Mouse (Mus musculus): Measurements from ENCODE around the gene Sstr4.

Sstr4 gene

DNA sequence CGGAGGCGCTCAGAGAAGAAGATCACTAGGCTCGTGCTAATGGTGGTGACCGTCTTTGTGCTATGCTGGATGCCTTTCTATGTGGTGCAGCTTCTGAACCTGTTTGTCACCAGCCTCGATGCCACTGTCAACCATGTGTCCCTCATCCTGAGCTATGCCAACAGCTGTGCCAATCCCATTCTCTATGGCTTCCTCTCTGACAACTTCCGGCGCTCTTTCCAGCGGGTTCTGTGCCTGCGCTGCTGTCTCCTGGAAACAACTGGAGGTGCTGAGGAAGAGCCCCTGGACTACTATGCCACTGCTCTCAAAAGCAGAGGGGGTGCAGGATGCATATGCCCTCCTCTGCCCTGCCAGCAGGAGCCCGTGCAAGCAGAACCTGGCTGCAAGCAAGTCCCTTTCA, 1.1 kb downstream of the Sstr4 start:
- DNase-seq: no peak

DNA sequence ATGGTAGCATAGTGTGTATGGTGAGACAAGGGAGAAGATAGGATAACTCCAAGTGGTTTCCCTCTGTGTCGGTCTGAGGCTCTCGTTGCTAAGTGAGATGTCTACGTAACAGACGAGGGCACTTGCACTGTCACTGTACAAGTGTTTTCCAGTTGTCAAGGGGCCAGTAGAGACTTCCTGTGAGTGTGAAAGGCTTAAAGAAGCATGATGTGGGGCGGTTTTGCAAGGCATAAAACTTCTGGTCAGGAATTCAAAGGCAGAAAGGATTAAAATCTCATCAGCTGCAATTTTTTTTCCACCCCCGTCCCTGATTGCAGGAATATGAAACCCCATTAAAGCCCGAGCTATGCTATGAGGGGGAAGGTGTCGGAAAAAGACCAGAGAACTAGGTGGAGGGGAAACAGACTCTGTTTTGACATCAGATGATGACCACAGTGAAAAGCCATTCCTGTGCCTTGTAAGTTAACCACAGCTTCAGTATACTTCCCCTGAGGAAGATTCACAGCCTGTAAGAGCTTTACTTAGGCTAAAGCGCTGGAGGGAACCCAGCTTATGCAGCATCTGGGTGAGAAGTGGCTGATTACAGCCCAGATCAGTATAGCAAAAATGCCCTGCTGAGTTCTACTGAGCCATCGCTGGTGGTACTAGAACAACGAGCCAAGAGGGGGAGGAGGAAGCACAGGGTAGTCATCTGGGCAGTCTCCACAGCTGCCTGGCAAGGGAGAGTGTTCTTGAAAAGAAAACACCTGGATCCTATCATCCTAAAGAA, 2.1 kb downstream of the Sstr4 start:
- DNase-seq: no peak

DNA sequence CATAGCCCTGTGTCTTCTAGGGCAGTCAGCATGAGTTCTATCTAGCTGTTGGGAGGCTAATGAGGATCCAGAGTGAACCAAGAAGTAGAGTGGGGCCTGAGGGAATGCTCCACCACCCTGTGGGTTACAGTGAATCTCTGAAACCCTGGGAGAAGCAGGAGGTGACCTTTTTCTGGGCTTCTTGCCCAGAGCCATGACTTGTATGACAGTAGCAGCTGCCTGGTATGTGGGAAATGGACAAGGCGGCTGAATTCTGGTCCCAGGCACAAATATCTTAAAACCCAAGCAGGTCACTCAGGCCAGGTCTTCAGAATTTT, 2.6 kb downstream of the Sstr4 start:
- peak; percentile 44 for DNase-seq

DNA sequence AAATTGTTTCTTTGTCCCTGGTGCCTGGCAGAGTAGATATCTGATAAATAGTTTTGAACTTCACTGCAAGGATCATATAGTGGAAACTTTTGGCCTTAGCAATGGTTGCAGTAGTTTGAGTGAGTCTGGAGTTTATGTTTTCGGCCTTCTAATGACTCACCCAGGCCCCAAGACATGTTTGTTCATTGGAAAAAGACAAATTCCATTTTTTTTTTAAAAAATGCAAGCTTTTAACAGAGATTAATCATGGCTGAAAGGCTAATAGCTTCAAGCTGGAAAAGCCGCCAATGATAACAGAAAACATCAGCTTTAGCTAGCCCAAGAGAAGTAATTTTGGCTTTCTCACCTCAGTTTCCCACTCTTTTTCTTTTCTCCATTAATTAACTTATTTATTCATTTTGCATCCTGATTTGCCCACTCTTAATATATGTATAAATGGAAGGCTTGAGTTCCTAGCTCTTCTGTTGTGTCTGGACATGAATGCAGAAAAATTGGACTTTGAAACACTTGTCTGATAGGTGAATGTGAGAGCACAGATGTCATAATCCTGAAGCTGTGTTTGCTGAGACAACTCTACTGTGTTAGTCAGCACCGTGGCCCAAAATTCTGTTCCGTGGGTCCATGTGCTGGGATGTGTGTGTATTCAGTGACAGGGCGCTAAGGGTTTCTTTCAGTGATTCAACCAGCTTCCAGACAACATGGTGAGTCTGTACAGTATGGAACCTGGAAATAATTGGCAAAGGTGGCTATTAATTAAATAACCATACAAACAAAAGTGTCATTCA, 3.9 kb downstream of the Sstr4 start:
- DNase-seq: no peak

DNA sequence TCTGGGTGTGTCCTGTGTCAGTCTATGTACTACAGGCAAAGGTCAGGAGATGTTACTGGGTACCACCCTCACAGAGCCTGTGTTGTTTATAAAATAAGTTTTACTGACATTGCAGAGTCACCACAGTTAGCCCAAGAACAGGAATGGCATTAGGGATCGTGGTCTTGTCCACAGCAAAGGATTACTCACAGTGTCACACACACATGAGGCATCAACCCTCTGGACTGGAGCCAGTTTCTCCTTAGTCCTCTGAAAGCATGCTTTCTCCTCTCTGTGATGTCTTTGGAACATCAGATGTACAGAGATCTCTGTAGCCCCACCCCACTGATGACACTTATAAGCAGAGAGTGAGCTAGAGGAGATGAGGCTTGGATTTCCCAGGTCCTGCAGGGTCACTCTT, 7.1 kb downstream of the Sstr4 start:
- DNase-seq: no peak

DNA sequence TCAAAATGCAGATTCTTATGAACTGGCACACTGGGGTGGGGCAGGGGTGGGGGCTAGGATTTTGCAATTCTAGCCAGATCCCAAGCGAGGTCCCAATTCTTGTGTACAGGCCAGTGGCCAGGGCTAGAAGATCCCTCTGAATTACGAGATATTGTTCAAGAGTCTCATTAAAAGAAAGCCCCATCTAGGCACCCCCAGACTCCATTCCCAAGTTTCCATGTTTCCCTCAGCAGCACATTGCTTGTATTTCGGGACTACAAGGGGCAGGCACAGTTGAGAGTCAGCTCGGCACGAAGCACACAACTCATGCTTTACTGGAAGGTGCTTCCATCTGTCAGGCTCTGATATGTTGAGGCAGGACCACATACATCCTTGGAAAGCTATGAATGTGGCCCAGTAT, 9.8 kb downstream of the Sstr4 start:
- no peak for DNase-seq

DNA sequence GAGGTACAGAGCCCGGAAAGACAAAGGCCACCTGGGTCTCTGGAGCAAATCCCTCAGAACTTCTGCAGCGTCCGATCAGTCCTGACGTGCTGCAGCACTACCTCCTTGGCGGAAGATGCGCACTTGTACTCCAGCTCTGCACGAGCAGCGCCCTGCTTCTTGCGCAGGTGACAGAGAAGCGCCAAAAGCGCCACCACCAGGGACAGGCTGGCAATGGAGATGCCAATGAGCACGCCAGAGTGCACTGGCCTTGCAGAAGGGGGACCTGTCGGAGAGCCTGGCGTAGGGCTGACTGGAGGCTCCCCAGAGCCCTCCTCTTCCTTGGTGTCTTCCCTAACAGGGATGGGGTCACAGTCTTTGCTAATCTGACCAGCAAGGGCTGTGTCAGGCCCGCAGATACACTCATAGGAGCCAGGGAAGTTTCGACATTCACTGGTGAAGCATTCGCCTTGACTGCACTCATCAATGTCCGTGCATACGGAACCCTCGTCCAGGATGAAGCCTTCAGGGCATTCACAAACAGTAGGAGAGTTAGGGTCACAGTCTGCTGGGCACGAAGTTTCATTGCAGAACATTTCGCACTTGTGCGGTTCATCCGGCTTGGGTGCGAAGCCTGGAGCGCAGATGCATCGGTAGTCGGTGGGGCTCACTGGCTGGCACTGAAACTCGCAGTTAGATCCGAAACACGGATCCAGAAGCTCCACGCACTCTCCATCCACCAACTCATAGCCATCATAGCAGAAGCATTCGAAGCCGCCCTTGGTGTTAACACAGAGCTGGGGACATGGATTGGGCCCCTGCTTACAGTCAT, 11.2 kb downstream of the Sstr4 start:
- peak; percentile 41 for DNase-seq

DNA sequence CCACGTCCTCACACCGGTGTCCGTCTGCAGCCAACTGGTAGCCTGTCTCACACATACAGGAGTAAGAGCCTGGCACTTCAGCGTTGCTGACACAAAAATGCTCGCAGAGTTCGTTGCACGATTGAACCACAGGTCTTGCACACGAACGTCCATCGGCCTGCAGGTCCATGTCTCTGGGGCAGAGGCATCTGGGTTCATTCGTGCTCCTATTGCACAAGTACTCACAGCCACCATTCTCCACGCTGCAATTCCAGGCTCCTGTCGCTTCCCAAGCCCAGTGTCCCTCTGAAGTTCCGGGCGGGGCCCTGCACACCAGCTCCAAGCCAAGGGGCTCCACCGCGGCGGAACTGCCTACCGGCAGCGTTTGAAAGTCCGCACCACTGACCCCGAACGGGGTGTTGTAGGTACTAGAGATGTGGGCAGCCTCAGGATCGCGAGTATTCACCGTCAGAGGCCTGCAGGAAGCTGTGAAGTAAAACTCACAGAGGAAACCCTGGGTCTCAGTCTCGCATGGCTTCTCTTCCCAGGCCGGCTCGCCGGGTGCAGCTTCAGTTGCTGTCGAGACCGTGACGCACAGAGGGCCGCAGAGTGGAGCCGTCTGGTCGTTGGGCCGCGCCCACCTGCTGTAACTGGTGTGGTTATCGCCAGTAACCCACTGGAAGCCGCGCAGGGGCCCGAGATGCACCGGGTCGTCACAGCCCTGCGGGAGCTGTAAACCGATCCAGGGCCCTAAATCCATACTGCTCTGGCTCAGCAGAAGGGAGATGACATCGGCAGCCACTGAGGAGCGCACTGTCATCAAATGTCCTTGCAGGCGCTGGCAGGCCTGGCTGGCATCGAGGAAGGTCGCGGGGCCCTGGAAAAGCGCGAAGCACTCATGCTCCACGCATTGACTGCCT, 12.1 kb downstream of the Sstr4 start:
- no peak for DNase-seq

DNA sequence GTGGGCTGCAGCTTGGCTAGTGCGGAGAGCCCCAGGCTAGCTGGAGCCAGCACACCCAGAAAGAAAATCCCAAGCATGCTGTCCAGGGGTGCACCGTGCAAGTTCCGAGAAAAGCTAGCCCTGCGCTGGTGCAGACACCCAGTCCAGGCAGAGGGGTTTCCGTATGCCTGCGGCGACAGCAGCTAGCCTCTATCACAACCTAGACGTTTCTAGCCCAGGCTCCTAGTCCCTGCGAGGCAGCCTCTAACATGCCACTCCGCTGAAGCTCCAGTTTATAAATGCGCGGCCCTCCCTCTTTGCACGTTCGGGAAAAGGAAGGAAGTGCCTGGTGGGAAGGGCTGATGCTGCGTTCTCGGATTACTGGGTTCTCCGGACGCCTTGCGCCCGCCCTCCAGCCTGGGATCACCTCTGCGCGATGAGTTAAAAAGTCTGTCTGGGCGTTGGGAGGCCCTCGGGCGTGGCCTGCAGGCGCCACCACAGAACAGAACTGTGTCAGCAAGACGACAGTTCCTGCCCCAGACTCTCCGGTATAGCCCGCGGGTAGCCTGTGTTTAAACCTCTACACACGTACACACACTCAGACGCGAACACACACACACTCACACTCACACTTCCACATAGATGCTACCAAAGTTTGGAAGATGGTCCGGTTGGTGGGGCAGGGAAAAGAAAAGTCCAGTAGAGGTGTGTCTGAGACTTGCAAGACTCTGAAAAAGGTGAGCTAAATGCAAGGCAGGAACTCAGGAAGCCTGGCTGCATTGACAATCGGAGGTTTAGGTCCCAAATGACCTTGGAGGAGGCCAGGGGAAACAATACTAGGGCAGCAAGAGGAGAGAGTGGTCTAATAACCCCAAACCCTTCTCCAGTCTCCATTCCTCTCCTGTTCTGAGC, 13.0 kb downstream of the Sstr4 start, which contains the start of gene Thbd:
Thbd (minus strand) TSS at position 319 of the 891 bp plus-strand sequence.
- DNase-seq: peak; percentile 76

DNA sequence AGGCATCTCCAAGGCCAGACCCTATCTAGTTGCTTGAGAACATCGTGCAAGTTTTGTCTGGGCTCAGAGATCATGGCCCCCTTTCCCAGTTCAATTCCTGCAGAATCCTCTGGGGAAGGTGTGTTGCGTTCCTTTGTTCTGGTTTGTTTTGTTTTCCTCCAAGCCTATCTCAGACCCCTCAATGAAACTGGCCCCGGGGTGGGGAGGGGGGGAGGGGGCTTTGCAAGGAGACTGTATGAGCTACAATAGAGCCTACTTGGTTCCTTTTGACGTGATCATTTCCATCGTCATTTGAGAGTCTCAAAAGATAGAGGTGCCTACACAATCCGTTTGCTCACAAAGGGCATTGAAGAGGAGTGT, 13.6 kb downstream of the Sstr4 start:
- DNase-seq: no peak

DNA sequence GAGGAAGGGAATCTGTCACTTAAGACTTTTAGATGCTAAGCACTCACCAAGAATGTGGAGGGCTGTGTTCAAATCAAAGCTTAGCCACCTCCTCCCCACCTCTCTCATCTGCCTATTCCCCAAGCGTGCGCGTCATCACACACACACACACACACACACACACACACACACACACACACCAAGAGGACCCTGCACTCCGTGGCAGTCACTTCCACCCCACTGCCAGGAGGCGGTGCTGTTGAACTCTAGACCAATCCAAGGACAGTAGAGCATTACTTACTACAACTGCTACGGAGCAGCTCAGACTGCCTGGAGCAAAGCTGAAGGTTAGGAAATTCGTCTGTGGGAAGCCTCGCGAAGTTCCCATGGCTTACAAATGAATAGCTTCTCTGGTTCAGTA, 14.0 kb downstream of the Sstr4 start:
- DNase-seq: peak; percentile 88

DNA sequence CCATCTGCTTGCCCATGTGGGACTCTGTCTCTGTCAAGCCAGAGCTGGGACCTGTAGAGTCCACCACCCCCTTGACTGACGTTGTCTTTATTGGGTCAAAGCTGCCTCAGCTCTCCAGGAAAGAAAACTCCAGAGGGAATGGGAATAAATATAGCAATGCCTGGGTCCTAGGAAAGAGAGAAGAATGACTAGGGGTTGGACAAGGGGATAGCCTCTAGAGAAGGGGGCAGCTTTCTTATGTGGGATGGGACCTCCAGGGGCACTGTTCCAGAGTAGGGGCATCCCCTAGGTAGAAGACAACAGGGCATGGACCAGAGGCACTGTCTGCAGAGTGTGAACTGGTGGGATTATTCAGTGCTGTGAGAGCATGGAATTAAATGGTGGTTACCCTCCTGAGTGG, 14.7 kb downstream of the Sstr4 start:
- DNase-seq: no peak

DNA sequence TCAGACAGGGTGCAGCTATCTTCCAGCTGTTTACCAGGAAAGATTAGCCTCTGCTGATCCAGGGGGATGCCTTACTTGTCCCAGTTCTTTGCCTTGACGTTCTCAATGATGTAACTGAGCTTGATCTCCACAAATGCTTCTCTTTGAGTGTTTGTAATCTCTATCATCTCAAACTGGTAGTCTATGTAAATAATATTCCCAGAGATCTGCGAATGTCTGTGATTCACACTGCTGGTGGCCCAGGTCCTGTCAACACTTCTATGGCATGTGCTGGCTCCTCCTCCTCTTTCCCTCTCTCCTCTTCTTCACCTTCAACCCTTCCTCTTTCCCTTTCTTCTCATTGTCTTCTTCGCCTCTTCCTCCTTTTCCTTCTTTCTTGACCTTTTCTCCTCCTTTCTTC, 24.0 kb downstream of the Sstr4 start:
- DNase-seq: no peak

DNA sequence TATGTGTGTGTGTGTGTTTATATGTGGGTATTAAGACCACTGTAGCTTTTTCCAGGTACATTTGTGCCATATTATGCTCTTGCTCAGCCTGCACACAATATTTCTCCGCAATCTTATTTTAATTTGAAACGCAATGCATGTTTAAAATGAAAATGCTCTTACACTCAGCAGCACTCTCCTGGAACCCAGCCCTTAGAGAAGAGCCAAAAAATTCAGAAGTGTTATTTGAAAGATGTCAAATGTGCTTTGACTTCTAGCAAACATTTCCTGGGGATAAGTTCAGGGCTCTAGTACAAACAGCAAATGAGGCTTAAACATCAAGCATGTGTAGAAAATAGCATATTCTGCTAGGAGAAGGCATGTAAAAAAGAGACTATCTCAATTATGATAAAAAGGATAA, 24.6 kb downstream of the Sstr4 start:
- no peak for DNase-seq

DNA sequence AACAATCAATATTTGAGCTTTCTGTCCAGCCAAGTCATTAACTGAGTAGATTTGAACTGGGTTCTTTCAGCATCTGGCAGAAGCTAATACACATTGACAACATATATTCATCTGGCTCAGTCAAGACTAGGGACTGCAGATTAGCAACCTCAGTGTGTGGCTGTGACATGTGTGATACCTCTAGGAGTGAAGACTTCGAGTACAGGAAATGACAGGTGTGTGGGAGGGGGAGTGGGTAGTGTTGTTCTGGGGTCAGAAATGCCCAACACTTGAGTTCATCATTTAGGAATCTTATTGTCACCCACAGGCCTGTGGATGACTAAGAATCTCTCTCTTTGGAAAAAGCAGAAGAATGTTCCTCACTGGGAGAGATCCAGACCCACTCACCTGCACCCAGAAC, 26.0 kb downstream of the Sstr4 start:
- DNase-seq: no peak

DNA sequence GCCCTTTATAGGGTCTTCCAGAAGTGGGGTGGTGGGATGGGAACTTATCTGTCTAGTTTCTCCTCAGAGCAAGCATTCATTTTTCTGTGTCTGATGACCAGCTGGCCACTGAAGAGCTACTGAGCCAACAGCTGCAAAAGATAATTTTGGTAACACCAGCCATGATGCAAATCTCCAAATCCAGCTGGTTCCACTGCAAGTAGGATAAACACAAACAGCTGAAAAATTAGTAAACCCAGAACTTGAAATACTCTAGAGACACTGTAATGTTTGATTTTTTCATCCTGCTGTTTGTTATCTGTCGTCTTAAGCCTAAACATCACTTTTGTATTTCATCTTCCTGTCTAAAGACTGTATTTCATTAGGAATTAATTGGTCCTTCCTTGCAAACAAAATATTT, 26.6 kb downstream of the Sstr4 start:
- DNase-seq: no peak

DNA sequence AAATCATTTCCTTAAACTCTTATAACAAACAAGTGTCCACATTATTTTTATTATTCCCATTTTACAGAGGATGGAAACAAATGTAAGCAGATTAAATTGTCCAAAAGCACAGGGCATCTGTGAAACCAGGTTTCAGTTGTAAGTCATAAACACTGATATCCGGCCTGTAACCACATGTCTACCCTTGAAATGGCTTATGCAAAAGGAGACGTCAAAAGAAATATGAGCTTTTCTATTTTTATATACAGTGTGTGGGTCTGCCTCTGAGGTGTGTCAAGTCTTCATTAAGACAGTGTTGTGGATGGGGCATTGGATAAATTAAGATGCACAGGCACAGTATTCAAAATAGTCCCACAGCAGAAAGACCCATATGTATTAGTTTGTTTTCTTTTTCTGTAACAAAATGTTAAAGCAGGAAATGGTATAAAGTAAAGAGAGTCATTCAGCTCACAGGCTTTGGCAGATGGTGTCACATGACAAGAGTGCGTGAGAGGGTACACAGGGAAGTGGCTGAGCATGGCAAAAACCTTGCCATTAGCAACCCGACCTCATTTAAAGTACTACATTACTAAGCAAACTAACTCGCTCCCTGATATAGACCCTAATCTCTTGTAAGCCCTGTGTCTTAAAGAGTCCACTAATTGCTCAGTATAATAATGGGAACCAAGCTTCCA, 30.7 kb downstream of the Sstr4 start:
- no peak for DNase-seq

DNA sequence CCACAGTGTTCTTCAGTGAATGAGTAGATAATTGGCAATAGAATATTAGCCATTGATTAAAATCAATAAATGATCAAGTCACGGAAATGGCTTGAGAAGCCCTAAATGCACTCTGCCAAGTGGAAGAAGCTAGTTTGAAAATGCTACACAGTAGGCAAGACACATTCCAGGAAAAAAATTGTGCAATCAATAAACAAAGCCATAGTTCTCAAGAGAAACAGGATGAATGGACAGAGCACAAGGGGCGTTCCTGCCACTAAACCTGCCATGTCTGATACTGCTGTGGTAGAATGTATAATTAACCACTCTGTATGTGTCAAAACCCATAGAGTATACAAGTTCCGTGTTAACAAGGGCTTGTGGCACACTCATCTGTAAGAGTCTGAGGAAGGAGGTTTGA, 32.4 kb downstream of the Sstr4 start:
- DNase-seq: no peak

DNA sequence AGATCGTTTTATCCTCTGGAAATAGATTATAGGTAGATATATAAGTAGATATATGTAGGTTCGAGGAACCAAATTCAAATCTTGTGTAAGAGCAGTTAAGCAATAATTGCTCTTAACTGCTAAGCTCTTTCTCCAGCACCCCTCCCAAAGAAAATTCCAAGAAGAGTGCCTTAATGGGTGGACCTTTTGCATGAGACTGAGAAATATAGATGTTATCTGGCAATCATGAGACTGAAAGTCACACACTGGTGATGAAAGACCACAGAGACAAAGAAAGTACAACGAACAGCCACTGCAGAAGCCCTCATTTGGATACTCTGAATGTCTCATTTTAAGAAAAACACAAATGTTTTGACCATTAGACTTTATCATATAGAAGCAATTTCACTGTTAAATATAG, 33.4 kb downstream of the Sstr4 start:
- no peak for DNase-seq

DNA sequence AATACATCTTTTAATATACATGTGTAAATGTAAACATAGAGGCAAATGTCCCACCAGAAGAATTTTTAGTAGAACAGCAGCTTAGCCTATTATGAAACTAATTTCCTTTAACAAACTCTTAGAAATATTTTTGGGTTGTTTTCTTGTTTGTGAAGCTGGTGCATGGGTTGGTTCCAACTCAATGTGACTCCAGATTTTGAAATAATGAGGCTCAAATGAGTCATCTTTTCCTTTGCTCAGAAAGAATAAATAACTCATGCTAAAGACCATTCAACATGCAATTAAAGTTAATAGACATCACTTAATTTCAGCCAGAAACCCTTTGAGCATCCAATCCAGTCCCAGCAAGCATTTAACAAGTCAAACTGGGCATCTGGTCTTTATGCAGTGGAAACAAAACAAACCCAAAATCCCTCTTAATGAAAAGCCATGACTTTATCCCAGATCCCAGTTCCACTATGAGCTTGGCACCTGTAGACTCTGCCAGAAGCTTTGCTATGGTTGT, 33.9 kb downstream of the Sstr4 start:
- DNase-seq: no peak

DNA sequence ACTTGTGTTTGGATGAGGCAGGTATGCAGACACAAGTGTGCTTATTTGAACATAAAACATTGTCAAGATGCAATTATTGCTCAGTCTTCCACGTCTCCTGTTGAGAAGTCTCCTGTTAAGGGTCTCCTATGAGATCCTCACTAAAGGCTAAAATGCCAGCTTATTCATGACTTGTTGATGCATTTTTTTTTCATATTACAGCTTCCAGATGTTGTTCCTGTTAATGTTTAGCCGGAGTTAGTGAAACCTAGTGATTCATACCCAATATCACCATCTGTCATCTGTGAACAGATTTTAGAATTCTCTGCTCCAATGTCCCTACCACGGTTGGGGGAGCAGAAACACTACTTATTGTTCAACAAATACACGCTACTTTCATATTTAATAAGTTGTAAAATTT, 35.8 kb downstream of the Sstr4 start:
- DNase-seq: no peak
